Mouse (Mus musculus): ENCODE results near the gene Ypel5. TPM values are rescaled to one million over a fixed set of nuclear protein-coding genes. Genes with fewer than 3 reads are reported as not detected.

Ypel5 gene
- 10 to 100 TPM; 36.9 to 46.5 (median 44.0) TPM for total RNA-seq (2022)

DNA sequence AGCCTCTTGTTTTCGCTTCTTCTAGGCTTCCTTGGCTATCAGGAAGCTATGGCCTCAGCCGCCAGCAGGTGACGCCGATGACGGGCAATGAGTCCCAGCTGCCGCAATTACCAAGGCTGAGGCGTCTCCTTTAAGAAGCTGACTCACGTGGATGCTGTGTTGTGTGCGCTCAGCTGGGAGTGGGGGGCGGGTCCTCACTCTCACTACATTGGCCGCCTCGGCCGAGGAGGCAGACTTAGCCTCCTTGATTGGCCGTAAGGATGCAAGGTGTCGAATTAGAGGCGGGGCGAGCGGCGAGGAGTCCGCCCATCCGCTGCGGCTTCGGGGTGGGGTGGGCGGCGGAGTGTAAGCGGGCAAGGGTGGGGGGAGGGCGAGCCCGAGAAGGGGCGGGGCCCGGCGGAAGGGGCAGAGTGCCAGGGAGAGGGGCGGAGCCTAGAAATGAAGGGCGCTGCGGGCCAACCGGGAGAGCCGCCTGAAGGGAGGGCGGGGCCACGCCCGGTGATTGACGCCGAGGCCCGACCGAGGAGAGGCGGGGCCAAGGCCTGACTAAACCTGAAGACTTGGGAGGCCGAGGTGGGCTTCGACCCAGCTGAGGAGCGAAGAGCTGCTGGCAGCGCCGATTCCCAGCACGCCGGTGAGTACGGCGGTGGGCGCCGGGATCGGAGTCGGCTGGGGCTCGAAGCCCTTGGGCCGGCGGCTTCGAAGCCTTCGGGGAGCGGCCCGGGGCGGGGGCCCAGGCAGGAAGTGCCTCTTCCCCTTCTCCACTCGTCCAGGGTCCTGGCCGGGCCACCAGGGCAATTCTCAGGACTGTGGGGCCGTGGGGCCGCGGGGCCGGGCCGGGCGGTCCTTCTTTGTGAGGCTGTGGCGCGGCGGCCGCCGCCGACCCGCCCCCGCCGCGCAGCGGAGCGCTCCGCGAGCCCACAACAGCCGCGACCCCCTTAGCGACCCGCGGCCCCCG, at the start of gene Ypel5:
Ypel5 (plus strand) TSS at position 296 of the 958 bp plus-strand sequence.
- DNase-seq (ENCODE audit: low spot score) = peak; percentile 98

DNA sequence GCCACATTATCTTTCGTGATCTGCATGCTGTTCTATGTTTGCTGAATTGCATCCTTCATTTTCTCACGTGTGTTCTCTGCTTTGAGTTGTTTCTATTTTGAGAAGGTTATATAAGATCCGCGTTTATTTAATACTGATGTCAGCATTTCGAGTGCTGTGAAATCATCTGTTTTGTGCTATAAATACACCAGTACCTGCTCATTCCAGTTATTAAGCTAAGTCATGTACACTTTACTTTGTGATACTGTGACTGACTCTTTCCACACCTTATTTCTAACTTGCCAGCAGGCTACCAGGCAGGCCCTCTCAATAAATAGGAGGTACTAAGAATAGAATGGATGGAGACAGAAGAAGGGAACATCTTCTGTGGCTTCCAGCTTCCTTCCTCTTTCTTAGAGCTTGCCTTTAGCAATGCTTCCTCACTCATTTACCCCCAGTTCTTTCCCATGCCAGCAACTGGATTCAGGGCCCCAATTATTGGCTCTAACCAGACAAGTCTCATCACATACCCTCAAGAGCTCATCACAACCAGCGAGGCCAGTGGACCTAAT, 48.3 kb upstream of the Ypel5 start:
- peak; percentile 31 for DNase-seq (ENCODE audit: low spot score)

DNA sequence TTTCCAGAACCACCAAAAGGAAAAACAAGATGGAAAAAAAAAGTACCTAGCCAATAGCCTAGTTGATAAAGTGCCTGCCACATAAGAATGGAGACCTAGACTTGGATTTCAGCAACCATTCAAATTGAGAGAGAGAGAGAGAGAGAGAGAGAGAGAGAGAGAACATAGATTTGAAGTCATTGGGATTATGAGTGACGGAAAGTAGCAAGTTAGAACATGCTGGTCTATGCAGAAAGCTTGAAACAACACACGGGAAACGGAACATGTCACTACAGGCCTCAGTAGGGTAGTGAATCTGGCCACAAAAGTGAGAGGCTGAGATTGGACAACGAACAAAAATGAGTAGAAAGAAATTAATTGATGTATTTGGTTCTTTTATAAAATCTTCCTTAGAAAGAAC, 43.0 kb upstream of the Ypel5 start:
- DNase-seq (ENCODE audit: low spot score) = no peak

DNA sequence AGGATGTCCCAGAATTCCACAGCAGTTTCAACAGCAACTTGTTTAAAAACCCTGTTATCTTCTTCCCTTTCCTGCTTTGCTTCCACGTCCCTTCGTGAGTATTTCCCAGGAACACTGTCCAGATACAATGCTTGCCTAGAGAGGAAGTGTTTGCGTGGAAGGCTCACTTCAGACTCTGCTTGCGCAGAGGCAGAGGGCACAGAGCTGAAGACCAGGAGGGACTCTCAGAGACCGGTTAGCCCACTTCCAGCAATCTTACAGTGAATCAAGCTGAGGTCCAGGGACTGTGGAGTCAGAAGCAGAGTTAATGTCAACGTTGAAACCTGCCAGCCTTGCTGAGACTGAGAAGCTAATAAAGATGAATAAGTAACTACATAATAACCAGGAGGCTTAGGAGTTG, 41.6 kb upstream of the Ypel5 start:
- no peak for DNase-seq (ENCODE audit: low spot score)

DNA sequence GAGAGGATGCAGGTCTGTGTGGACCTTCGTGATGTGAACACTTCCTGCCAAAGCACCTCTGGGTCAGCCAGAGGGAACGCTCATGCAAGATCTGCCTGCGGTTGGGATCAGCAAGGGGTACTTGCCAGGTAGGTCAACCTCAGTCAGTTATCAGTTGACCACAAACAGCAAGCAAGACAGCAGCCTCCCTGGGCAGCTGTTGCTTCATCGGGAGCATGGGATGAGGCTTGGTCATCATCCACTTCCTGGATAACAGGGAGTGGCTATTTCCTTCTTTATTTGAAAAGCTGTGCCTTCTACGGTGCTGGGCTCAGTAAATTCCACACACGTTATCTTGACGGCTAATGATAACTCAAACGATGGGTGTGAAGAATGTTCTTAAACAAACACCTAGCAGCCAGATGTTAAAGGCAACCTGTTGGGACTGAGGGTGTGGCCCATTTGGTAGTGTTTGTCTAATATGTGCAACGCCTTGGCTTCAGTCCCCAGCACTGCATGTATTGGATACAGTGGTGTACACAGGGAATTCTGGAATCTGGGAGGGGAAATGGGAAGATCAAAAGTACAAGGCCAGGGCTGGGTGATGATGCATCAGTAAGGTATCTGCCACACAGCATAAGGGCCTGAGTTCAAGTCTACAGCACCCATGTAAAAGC, 40.7 kb upstream of the Ypel5 start:
- DNase-seq (ENCODE audit: low spot score) = no peak

DNA sequence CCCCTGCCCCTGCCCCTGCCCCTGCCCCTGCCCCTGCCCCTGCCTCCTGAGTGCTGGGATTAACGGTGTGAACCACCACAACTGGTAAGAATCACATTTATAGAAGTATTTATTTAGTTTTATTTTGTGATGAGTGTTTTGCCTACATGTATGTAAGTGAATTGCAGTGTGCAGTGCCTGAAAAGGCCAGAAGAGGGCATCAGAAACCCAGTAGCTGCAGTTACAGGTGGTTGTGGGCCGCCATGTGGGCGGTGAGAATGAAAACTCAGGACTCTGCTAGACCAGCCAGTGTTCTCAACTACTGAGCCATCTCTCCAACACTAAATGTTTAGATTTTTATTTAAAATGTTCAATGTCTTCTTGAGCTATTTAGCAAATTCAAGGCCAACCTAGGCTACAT, 39.7 kb upstream of the Ypel5 start:
- no peak for DNase-seq (ENCODE audit: low spot score)

DNA sequence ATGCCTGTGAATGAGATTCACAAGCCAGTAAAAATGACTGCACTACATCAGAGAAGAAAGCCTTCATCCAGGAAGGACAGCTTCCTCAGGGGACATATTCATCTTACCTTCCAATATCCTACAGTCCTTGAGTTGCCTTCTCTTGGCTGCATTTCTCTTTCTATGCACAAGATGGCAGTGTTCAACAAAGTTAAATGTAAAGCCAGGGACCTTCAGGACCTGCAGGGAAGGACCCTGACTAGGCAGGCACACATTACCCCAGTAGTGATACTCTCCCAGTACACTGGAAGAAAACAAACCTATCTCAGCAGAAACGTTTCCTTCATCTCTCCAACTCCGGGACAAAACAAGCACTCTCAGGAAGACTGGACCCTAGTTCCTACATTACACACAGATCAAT, 38.4 kb upstream of the Ypel5 start:
- DNase-seq (ENCODE audit: low spot score) = peak; percentile 52

GRCm38 (mm10) chr17:72809942-72810654, 26.2 kb upstream of the Ypel5 start:
- DNase-seq (ENCODE audit: low spot score) = no peak

DNA sequence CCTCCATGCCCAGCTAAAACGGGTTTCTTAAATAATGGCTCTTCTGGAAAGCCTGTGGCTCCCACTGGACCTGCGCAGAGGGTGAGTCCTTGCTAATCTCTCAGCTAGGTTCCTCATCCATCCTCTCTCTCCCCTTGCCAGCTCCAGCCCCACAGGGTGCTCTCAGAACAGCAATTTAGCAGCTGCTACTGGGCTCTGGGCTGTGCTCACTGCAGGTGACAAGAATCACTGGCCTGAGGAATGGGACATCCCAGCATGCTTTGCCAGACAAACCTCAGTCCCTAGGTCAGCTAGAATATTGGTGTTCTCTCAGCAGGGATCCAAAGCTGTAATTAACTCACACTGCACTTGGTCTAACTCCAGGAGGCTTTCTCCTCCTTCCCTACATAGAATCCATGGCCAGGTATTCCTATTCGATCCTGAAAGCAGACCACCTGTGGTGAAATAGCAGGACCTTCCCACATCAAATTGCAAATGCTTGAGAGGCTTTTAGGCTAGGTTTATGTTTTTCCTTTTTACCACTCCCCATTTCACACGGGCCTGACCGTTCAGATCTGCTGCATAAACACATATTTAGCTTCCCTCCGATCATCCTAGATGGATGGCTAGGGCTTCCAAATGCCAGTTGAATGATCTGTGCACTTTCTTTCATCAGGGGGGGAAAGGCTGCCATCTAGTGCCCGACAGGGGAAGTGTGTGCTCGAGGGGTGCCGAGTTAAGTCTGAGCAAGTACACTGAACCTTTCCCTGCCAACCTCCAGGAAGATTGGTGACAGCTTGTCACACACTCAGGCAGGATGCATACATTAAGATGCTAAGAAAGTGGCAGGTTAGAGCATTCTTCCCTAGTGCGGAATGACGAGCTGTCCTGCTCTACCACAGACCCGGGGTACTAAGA, 22.6 kb upstream of the Ypel5 start:
- no peak for DNase-seq (ENCODE audit: low spot score)

- DNase-seq (ENCODE audit: low spot score) = no peak
Observed at GRCm38 (mm10) chr17:72817574-72817973, 18.7 kb upstream of the Ypel5 start.

- DNase-seq (ENCODE audit: low spot score) = no peak
Observed at GRCm38 (mm10) chr17:72819714-72820113, 16.5 kb upstream of the Ypel5 start.

GRCm38 (mm10) chr17:72820425-72820824, 15.8 kb upstream of the Ypel5 start:
- no peak for DNase-seq (ENCODE audit: low spot score)

GRCm38 (mm10) chr17:72821923-72822322, 14.3 kb upstream of the Ypel5 start:
- no peak for DNase-seq (ENCODE audit: low spot score)

DNA sequence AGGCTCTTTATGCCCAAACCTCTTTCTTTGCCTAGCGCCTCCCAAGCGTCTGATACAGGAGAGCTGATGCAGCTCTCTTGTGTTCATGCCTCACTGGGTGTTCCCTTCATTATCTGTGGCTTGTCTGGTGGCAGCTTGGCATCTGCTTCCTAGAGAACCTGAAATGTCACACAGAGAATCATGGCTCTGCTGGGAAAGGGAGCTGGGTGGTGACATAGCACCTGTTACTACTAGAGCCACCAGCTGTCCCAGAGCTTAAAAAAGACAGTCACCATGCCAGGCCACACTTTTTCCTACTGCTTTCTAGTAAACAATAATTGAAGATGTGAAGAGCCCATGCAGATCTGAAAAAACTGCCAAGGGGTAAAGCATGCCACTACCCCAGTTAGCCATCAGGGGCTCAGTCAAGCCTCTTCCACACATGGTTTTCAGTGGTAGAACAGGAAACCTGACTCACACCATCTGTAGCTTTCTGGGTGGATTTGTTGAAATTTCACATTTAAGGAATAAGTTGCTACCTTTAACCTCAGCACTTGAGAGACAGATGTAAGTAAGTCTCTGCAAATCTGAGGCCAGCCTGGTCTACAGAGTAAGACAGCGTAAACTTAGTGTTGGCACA, 9.2 kb upstream of the Ypel5 start:
- no peak for DNase-seq (ENCODE audit: low spot score)

- DNase-seq (ENCODE audit: low spot score) = no peak
Observed at GRCm38 (mm10) chr17:72828027-72828678, 8.1 kb upstream of the Ypel5 start.

DNA sequence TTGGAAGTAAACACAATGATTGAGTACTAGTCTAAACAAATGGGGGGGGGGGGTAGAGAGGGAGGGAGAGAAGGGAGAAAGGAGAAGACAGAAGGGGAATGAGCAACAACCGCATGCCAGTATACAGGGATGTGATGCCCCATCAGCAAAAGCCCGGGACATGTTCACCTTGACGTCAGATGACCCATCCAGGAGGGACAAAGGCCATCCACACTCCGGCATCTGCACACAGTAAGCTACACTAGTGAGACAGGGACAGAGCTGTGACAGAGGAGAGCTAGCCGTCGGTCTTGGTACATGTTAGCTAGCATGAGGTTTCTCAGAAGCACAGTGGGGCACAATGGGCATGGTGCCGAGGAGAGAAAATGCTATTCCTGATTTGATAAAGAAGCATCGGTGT, 7.6 kb upstream of the Ypel5 start:
- no peak for DNase-seq (ENCODE audit: low spot score)

DNA sequence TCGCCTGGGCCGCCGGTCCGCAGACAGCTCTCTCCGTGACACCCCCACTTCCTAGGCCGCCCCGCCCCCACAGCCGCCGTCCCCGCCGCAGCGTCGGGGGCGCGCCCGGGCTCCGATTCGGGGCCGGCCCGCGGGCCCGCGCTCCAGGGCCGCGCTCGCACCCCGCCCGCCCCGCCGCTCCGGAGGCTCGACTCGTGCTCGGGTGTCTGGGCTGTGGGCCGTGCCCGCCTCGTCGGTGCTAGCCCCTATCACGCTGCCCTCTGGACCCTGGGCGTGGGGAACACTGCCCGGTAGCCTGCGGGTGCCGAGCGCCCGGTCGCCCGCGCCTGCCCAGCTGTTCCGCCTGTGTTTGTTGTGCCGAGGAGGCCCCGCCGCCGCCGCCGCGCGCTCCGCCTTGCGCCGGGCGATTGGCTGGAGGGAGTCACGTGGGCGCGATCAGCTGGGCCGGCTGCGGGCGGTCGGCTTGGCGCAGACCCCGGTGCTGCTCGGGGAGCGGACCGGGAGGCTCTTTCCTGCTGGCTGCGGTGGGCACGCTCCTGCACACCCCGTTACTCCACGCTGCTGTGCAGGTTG, 973 bp downstream of the Ypel5 start:
- peak; percentile 87 for DNase-seq (ENCODE audit: low spot score)

GRCm38 (mm10) chr17:72837824-72838474, 1.7 kb downstream of the Ypel5 start:
- peak; percentile 15 for DNase-seq (ENCODE audit: low spot score)

- no peak for DNase-seq (ENCODE audit: low spot score)
Observed at GRCm38 (mm10) chr17:72839000-72839399, 2.7 kb downstream of the Ypel5 start.
